Mouse (Mus musculus) kidney, embryonic 14.5 days (tissue): ENCODE data around the gene Eno3. TPM values are rescaled to one million over a fixed set of nuclear protein-coding genes. Genes with fewer than 3 reads are reported as not detected.

ENCODE experiments used
- ATAC-seq: fragments of 200-750 bp; cut with Nextera tagmentation; 2 replicates; pipeline ENCODE4 v1.8.0; 2017; ENCODE audit warnings: moderate number of reproducible peaks, mild to moderate bottlenecking, moderate TSS enrichment, moderate library complexity; ENCODE audit not compliant: low FRiP score, low TSS enrichment
- H3K27ac ChIP-seq: fragments of 300-500 bp; sonication (generic); 2 replicates; pipeline ENCODE4 v1.5.1; 2014; ENCODE audit warnings: low read depth, mild to moderate bottlenecking, low read length, moderate library complexity, mixed read lengths
- H3K27me3 ChIP-seq: fragments of 300-500 bp; sonication (generic); 2 replicates; pipeline ENCODE4 v1.6.1; 2014; ENCODE audit warnings: mild to moderate bottlenecking, low read length; ENCODE audit not compliant: control insufficient read depth, insufficient read depth
- H3K36me3 ChIP-seq: fragments of 300-500 bp; sonication (generic); 2 replicates; pipeline ENCODE4 v1.6.1; 2014; ENCODE audit warnings: low read length, mixed read lengths; ENCODE audit not compliant: control insufficient read depth, insufficient read depth
- H3K4me1 ChIP-seq: fragments of 300-500 bp; sonication (generic); 2 replicates; pipeline ENCODE4 v1.6.1; 2014; ENCODE audit warnings: low read length, mixed read lengths; ENCODE audit not compliant: control insufficient read depth, insufficient read depth
- H3K4me2 ChIP-seq: fragments of 300-500 bp; sonication (generic); replicated peaks from 2 replicates; pipeline ENCODE4 v1.6.1; 2014; ENCODE audit warnings: low read depth, mild to moderate bottlenecking, low read length
- H3K4me3 ChIP-seq: fragments of 300-500 bp; sonication (generic); 2 replicates; pipeline ENCODE4 v1.5.1; 2014; ENCODE audit warnings: mild to moderate bottlenecking, low read length
- H3K9ac ChIP-seq: fragments of 300-500 bp; sonication (generic); 2 replicates; pipeline ENCODE4 v1.6.1; 2014; ENCODE audit warnings: low read depth, mild to moderate bottlenecking, low read length, moderate library complexity
- H3K9me3 ChIP-seq: fragments of 300-500 bp; sonication (generic); 2 replicates; pipeline ENCODE4 v1.6.1; 2016; ENCODE audit warnings: low read length; ENCODE audit not compliant: control insufficient read depth
- WGBS: fragments of 180-500 bp; shearing (Covaris S2); extraction: QIAGEN DNeasy Blood & Tissue Kit; methylation state at CpG from one replicate; pipeline ENCODE4 v1.1.7; 2014; 5-methylcytosine and 5-hydroxymethylcytosine counted together
- polyA plus RNA-seq: library from polyadenylated mRNA; unstranded; fragments of >200 nt; fragmentation: Nextera tagmentation; extraction: Ambion mirVana; gene quantifications from 2 replicates; pipeline ENCODE4 v1.2.1, GENCODE M21; 2014

Eno3 gene
- polyA plus RNA-seq, 1 experiment from 2014 or later, result 22.4 TPM

GRCm38 (mm10) chr11:70652884-70653344 is 4.1 kb upstream of the Eno3 start:
- WGBS, result 48% methylated on average over 6 of the region's 6 CpGs
- peaks cover 55% of the 10 kb centered on the region for H3K4me1 ChIP-seq

GRCm38 (mm10) chr11:70653345-70654197 is 3.4 kb upstream of the Eno3 start:
- peak overlapping the region; percentile 99 for H3K27ac ChIP-seq
- H3K27me3 ChIP-seq, result no peaks in the 10 kb centered on the region
- H3K9me3 ChIP-seq, result no peaks in the 10 kb centered on the region
- H3K36me3 ChIP-seq, result peaks cover 44% of the 10 kb centered on the region
- WGBS, result under 1% methylated on average over 63 of the region's 63 CpGs
- H3K9ac ChIP-seq, result peak overlapping the region; percentile 95
- peaks cover 54% of the 10 kb centered on the region for H3K4me1 ChIP-seq
- ATAC-seq, result peak; percentile 29
- peak overlapping the region; percentile 93 for H3K4me3 ChIP-seq
- H3K4me2 ChIP-seq, result peak overlapping the region; percentile 71

More at GRCm38 (mm10) chr11:70652884-70653344, 4.1 kb upstream of the Eno3 start:
- Histone ChIP-seq H3K27ac (peak overlapping the region; percentile 99), H3K27me3 (no peaks in the 10 kb centered on the region), H3K4me3 (peak overlapping the region; percentile 93), H3K9me3 (no peaks in the 10 kb centered on the region), H3K4me2 (peak overlapping the region; percentile 71), H3K9ac (peak overlapping the region; percentile 95), H3K36me3 (peaks cover 48% of the 10 kb centered on the region)
- no peak for ATAC-seq

GRCm38 (mm10) chr11:70654198-70654922 is 2.6 kb upstream of the Eno3 start, which contains the start of gene Pfn1:
TSS of gene Pfn1 (minus strand) at chr11:70654644.
- Histone ChIP-seq H3K36me3 (peaks cover 36% of the 10 kb centered on the region), H3K4me2 (peak within 1 kb of the TSS; percentile 71), H3K4me1 (peaks cover 46% of the 10 kb centered on the region), H3K9ac (peak within 1 kb of the TSS; percentile 95), H3K4me3 (peak within 1 kb of the TSS; percentile 93), H3K27me3 (no peaks in the 10 kb centered on the region), H3K27ac (peak within 1 kb of the TSS; percentile 99), H3K9me3 (no peaks in the 10 kb centered on the region)
- under 1% methylated on average over 60 of the region's 61 CpGs for WGBS
- ATAC-seq, result peak; percentile 34

- ATAC-seq, result peak; percentile 45
- peaks cover 29% of the 10 kb centered on the region for H3K36me3 ChIP-seq
- peak overlapping the region; percentile 99 for H3K27ac ChIP-seq
- H3K9ac ChIP-seq, result peak overlapping the region; percentile 95
- WGBS, result under 1% methylated on average over 46 of the region's 48 CpGs
- peak overlapping the region; percentile 93 for H3K4me3 ChIP-seq
- H3K4me2 ChIP-seq, result peak overlapping the region; percentile 71
- no peaks in the 10 kb centered on the region for H3K9me3 ChIP-seq
- no peaks in the 10 kb centered on the region for H3K27me3 ChIP-seq
- H3K4me1 ChIP-seq, result peaks cover 45% of the 10 kb centered on the region
Observed at GRCm38 (mm10) chr11:70654923-70655570, 2.0 kb upstream of the Eno3 start.

- ATAC-seq, result peak; percentile 51
- WGBS, result under 1% methylated on average over 61 of the region's 61 CpGs
Observed at GRCm38 (mm10) chr11:70655571-70656455, 1.2 kb upstream of the Eno3 start.

GRCm38 (mm10) chr11:70656456-70656927 is 510 bp upstream of the Eno3 start:
- WGBS, result 5% methylated on average over 16 of the region's 16 CpGs
- no peaks in the 10 kb centered on the region for H3K27me3 ChIP-seq
- ATAC-seq, result 0 out of 2 replicates have a peak, but pooled peaks have one; percentile 7
- peaks cover 37% of the 10 kb centered on the region for H3K4me1 ChIP-seq
- no peaks in the 10 kb centered on the region for H3K9me3 ChIP-seq
- H3K27ac ChIP-seq, result peak overlapping the region; percentile 99
- H3K4me3 ChIP-seq, result peak overlapping the region; percentile 93
- H3K36me3 ChIP-seq, result peaks cover 20% of the 10 kb centered on the region
- H3K9ac ChIP-seq, result peak overlapping the region; percentile 95
- H3K4me2 ChIP-seq, result peak overlapping the region; percentile 71

More at GRCm38 (mm10) chr11:70655571-70656455, 1.2 kb upstream of the Eno3 start:
- H3K27me3 ChIP-seq, result no peaks in the 10 kb centered on the region
- H3K4me1 ChIP-seq, result peaks cover 44% of the 10 kb centered on the region
- peak overlapping the region; percentile 93 for H3K4me3 ChIP-seq
- peak overlapping the region; percentile 95 for H3K9ac ChIP-seq
- peaks cover 23% of the 10 kb centered on the region for H3K36me3 ChIP-seq
- H3K4me2 ChIP-seq, result peak overlapping the region; percentile 71
- H3K27ac ChIP-seq, result peak overlapping the region; percentile 99
- no peaks in the 10 kb centered on the region for H3K9me3 ChIP-seq

- Histone ChIP-seq H3K27me3 (no peaks in the 10 kb centered on the region), H3K9me3 (no peaks in the 10 kb centered on the region), H3K4me2 (peak overlapping the region; percentile 71), H3K4me3 (0 out of 2 replicates have a peak overlapping the region, but pooled peaks have one; percentile 3), H3K9ac (peak overlapping the region; percentile 28; the same call in 1 of the 2 replicates), H3K27ac (no peak overlapping the region; the same call in 1 of the 2 replicates), H3K36me3 (peaks cover 19% of the 10 kb centered on the region), H3K4me1 (peaks cover 28% of the 10 kb centered on the region)
- WGBS, result 30% methylated on average over 6 of the region's 6 CpGs
- no peak for ATAC-seq
Observed at GRCm38 (mm10) chr11:70657573-70657972, 571 bp downstream of the Eno3 start.
